8 mouse cellular contexts compared by ENCODE assay signal in genomic region chr13:71963356-71964351, GRCm38 (mm10). TPM values are rescaled to one million over a fixed set of nuclear protein-coding genes. Genes with fewer than 3 reads are reported as not detected.
DNase-seq lines count a peak whose midpoint lies in the region; ATAC-seq and TF ChIP-seq lines count a peak whose summit lies in the region.

Gene Irx1 (minus strand): TSS chr13:71963723.

- H3K9ac ChIP-seq in forebrain, postnatal 0 days, result no peak within 1 kb of the TSS

- DNase-seq in kidney, adult 18-20 months, result peak; percentile 63
- DNase-seq in kidney, adult 9 months, result no peak
- peak; percentile 24 for DNase-seq in forebrain, postnatal 0 days
- peak; percentile 46 to 80 for DNase-seq in kidney, postnatal 25 days
- DNase-seq in mesoderm, embryonic 11.5 days (ENCODE audit: low read depth, low spot score), result peak; percentile 76
- no peak for DNase-seq in gastrocnemius, postnatal 25 days
- no peak for DNase-seq in spleen, postnatal 36 days (ENCODE audit: low spot score in 2 of 2)

- TF ChIP-seq CTCF in forebrain, postnatal 0 days (IDR thresholded peaks at IDR 0.05; ENCODE audit: low read depth), result no peak

- no peaks in the 10 kb centered on the region for H3K4me1 ChIP-seq in forebrain, postnatal 0 days (ENCODE audit: insufficient read depth)

- no peak within 1 kb of the TSS for H3K27ac ChIP-seq in forebrain, postnatal 0 days (ENCODE audit: low read depth, low read length)

- no peaks in the 10 kb centered on the region for H3K9me3 ChIP-seq in forebrain, postnatal 0 days (ENCODE audit: low read length)

- peak; percentile 46 for ATAC-seq in forebrain, postnatal 0 days
- ATAC-seq in erythroid progenitor cell, adult 5-6 weeks (replicated peaks; ENCODE audit: low FRiP score, poor library complexity, severe bottlenecking), result no peak

- WGBS in forebrain, postnatal 0 days, result under 1% methylated on average over 79 of the region's 100 CpGs

- peaks cover 92% of the 10 kb centered on the region for H3K27me3 ChIP-seq in forebrain, postnatal 0 days (ENCODE audit: insufficient read depth, low read length)

- no peaks in the 10 kb centered on the region for H3K36me3 ChIP-seq in forebrain, postnatal 0 days (ENCODE audit: insufficient read depth)

- H3K4me2 ChIP-seq in forebrain, postnatal 0 days (ENCODE audit: low read depth), result peak within 1 kb of the TSS; percentile 54

- peak within 1 kb of the TSS; percentile 35 for H3K4me3 ChIP-seq in forebrain, postnatal 0 days (ENCODE audit: low read depth, low read length)

RNA-seq across cellular contexts. Expression of gene Irx1, which starts in this region (rescaled TPM):
- 4.8 and 6.5 TPM in 2 replicates for total RNA-seq in forebrain, postnatal 0 days (2014; rRNA removed)
- polyA plus RNA-seq in forebrain, postnatal 0 days (2015; fragmentation: Nextera tagmentation; extraction: Ambion mirVana), result 0.87 and 0.96 TPM in 2 replicates
- total RNA-seq in erythroid progenitor cell, adult 5-6 weeks (2015; ENCODE audit: low replicate concordance), result not detected in 2 replicates
- not detected in 2 replicates for total RNA-seq in erythroid progenitor cell, adult 5-6 weeks (2017; ENCODE audit: low replicate concordance)
- total RNA-seq in gastrocnemius, postnatal 25 days (2021), result not detected

Comparison
In these comparisons a context has a peak if more than half of its experiments do, and no peak if none do; other contexts are left out.
1. DNase-seq: peak in kidney, adult 18-20 months (single experiment), forebrain, postnatal 0 days (single experiment), kidney, postnatal 25 days (2 of 2) and mesoderm, embryonic 11.5 days (single experiment); none in kidney, adult 9 months (single experiment), gastrocnemius, postnatal 25 days (single experiment) and spleen, postnatal 36 days (0 of 2).